Mouse (Mus musculus) bone marrow, adult 2 months (tissue): ENCODE results near the gene Mif4gd.
A peak's percentile ranks its signal among the peaks of the same experiment; 100 is the strongest.

Experiments used
- CTCF ChIP-seq: fragments of 200-500 bp; IDR thresholded peaks from 2 replicates; pipeline ENCODE4 v1.5.1; 2011; ENCODE audit warnings: low read length, control low read depth; ENCODE audit not compliant: control insufficient read depth, insufficient read depth
- POLR2A ChIP-seq: fragments of 200-500 bp; IDR thresholded peaks from 2 replicates; pipeline ENCODE4 v1.6.1; 2011; ENCODE audit warnings: low read depth, mild to moderate bottlenecking, control low read depth, low read length, borderline replicate concordance; ENCODE audit not compliant: control insufficient read depth

- TF ChIP-seq CTCF (no peak), POLR2A (peak; percentile 57; the same call in 1 of the 2 replicates)
These were observed 15.1 kb upstream of the Mif4gd start, which contains the start of gene Slc25a19 for GRCm38 (mm10) chr11:115627705-115628464.
